Mouse (Mus musculus): ENCODE data around the gene Slc25a44. TPM values are rescaled to one million over a fixed set of nuclear protein-coding genes. Genes with fewer than 3 reads are reported as not detected.
"Not testable (repeated sequence)": the region's sequence is repeated elsewhere in the genome, so short reads cannot be mapped to it uniquely, and the experiment has no call there.

Slc25a44 gene
- polyA plus RNA-seq, 1 experiment from 2014 or later = 38.0 TPM

DNA sequence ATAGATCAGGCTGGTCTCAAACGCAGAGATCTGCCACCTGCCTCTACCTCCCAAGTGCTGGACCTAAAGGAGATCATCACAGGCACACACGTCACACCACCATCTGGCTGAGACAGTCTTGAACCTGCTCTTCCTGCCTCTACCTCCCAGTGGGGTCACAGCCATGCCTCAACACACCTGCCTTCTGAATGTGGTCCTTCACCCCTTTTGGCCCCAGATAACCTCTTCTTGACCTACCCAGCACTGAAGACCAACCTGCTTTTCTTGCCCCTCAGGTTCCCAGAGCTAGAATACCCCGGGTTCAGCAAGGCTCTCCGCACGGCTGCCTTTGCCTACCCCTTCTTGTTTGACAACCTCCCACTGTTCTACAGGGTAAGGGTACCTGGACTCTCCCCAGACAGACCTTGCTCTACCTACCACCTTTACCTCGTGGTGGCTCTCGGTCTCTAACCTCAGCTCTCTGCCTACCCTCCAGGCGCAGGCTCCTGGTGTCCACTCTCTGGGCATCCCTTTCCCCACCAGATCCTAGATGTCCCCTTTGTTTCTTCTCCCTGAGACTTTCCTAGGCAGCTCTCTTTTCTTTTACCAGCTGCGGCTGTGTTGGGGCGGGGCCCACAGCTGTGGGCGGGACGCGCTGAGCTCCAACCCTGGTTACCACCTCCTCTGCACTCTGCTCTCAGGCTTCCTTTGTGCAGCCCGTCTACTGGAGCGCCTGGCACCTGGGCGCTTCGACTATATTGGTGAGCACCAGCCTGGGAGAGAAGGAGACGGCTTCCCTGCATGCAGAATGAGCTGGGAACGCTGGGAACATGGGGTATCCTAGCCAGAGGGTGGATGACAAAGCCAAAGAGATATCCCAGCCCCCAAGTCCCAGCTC, 49.0 kb downstream of the Slc25a44 start:
- not testable (repeated sequence) for H3K27me3 ChIP-seq (ENCODE audit: control insufficient read depth, insufficient read depth, low read length); H3K4me1 ChIP-seq (ENCODE audit: control insufficient read depth, insufficient read depth, low read length); H3K4me3 ChIP-seq (replicated peaks; ENCODE audit: low read depth, low read length); H3K36me3 ChIP-seq (ENCODE audit: control insufficient read depth, insufficient read depth, low read length); H3K9me3 ChIP-seq (ENCODE audit: control insufficient read depth, low read length); H3K9ac ChIP-seq (replicated peaks; ENCODE audit: low read length)
- DNase-seq (peak; percentile 66), ATAC-seq (ENCODE audit: low FRiP score, low TSS enrichment) (peak; percentile 72)
- Histone ChIP-seq H3K4me2 (ENCODE audit: low read length) (peak overlapping the region; percentile 19; the same call in 1 of the 2 replicates), H3K27ac (replicated peaks; ENCODE audit: low read depth, low read length) (0 out of 2 replicates have a peak overlapping the region, but pooled peaks have one; percentile 38)
- WGBS = 10% methylated on average over 19 of the region's 19 CpGs

GRCm38 (mm10) chr3:88372643-88373042, 52.3 kb downstream of the Slc25a44 start, which contains the start of gene Bglap3:
Gene Bglap3, minus strand, starts transcription at chr3:88372743.
- H3K4me3 ChIP-seq (replicated peaks; ENCODE audit: low read depth, low read length); H3K4me1 ChIP-seq (ENCODE audit: control insufficient read depth, insufficient read depth, low read length); H3K4me2 ChIP-seq (ENCODE audit: low read length); DNase-seq; H3K9me3 ChIP-seq (ENCODE audit: control insufficient read depth, low read length); H3K27ac ChIP-seq (replicated peaks; ENCODE audit: low read depth, low read length); H3K9ac ChIP-seq (replicated peaks; ENCODE audit: low read length); H3K36me3 ChIP-seq (ENCODE audit: control insufficient read depth, insufficient read depth, low read length); ATAC-seq (ENCODE audit: low FRiP score, low TSS enrichment); H3K27me3 ChIP-seq (ENCODE audit: control insufficient read depth, insufficient read depth, low read length): not testable (repeated sequence)
- 93% methylated on average over 9 of the region's 9 CpGs for WGBS

DNA sequence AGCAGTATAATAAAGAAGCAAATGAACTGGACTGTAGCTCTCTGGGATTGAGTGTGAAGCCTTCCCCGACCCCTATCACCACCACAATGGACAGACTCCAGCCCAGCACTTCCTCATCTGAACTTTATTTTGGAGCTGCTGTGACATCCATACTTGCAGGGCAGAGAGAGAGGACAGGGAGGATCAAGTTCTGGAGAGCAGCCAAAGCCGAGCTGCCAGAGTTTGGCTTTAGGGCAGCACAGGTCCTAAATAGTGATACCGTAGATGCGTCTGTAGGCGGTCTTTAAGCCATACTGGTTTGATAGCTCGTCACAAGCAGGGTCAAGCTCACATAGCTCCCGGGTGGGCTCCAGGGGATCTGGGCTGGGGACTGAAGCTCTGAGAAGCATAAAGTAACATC, 56.4 kb downstream of the Slc25a44 start:
- not testable (repeated sequence) for H3K4me3 ChIP-seq (replicated peaks; ENCODE audit: low read depth, low read length); H3K36me3 ChIP-seq (ENCODE audit: control insufficient read depth, insufficient read depth, low read length); H3K4me2 ChIP-seq (ENCODE audit: low read length); H3K9me3 ChIP-seq (ENCODE audit: control insufficient read depth, low read length); H3K27me3 ChIP-seq (ENCODE audit: control insufficient read depth, insufficient read depth, low read length); H3K27ac ChIP-seq (replicated peaks; ENCODE audit: low read depth, low read length); ATAC-seq (ENCODE audit: low FRiP score, low TSS enrichment); DNase-seq; H3K9ac ChIP-seq (replicated peaks; ENCODE audit: low read length); H3K4me1 ChIP-seq (ENCODE audit: control insufficient read depth, insufficient read depth, low read length)
- 91% methylated on average over 7 of the region's 7 CpGs for WGBS

DNA sequence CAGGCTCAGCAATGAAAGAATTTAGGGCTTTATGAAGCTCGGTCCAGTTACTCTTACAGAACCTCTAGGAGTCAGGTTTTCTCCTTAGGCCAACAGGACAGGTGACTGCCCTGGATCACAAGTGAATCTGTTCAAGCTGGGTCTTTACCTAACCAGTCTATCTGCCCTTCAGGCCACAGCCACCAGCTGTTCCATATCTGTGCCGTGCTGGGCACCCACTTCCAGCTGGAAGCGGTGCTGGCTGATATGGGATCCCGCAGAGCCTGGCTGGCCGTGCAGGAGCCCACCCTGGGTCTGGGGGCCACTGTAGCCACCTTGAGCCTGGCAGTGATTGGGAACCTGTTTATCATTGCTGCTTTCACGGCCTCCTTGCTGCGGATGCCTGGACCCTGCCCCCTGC, 57.4 kb downstream of the Slc25a44 start:
- not testable (repeated sequence) for H3K27me3 ChIP-seq (ENCODE audit: control insufficient read depth, insufficient read depth, low read length); H3K9ac ChIP-seq (replicated peaks; ENCODE audit: low read length); ATAC-seq (ENCODE audit: low FRiP score, low TSS enrichment); DNase-seq; H3K4me1 ChIP-seq (ENCODE audit: control insufficient read depth, insufficient read depth, low read length); H3K4me2 ChIP-seq (ENCODE audit: low read length); H3K36me3 ChIP-seq (ENCODE audit: control insufficient read depth, insufficient read depth, low read length); H3K4me3 ChIP-seq (replicated peaks; ENCODE audit: low read depth, low read length); H3K27ac ChIP-seq (replicated peaks; ENCODE audit: low read depth, low read length); H3K9me3 ChIP-seq (ENCODE audit: control insufficient read depth, low read length)
- WGBS = 43% methylated on average over 3 of the region's 7 CpGs

GRCm38 (mm10) chr3:88366830-88367428, 58.0 kb downstream of the Slc25a44 start:
- ATAC-seq (ENCODE audit: low FRiP score, low TSS enrichment) = peak; percentile 68
- H3K9me3 ChIP-seq (ENCODE audit: control insufficient read depth, low read length); H3K27me3 ChIP-seq (ENCODE audit: control insufficient read depth, insufficient read depth, low read length); H3K4me1 ChIP-seq (ENCODE audit: control insufficient read depth, insufficient read depth, low read length); H3K9ac ChIP-seq (replicated peaks; ENCODE audit: low read length); H3K27ac ChIP-seq (replicated peaks; ENCODE audit: low read depth, low read length): not testable (repeated sequence)
- Histone ChIP-seq H3K4me2 (ENCODE audit: low read length) (peak overlapping the region; percentile 37), H3K4me3 (replicated peaks; ENCODE audit: low read depth, low read length) (0 out of 2 replicates have a peak overlapping the region, but pooled peaks have one; percentile 10), H3K36me3 (ENCODE audit: control insufficient read depth, insufficient read depth, low read length) (peaks cover 11% of the 10 kb centered on the region)
- WGBS = under 1% methylated on average over 17 of the region's 22 CpGs
- DNase-seq = peak; percentile 44

GRCm38 (mm10) chr3:88365705-88366361, 59.1 kb downstream of the Slc25a44 start:
- H3K27me3 ChIP-seq (ENCODE audit: control insufficient read depth, insufficient read depth, low read length) = peaks cover 7% of the 10 kb centered on the region
- DNase-seq = no peak
- no peak overlapping the region for H3K4me3 ChIP-seq (replicated peaks; ENCODE audit: low read depth, low read length)
- no peak overlapping the region for H3K27ac ChIP-seq (replicated peaks; ENCODE audit: low read depth, low read length)
- no peak overlapping the region for H3K9ac ChIP-seq (replicated peaks; ENCODE audit: low read length)
- peaks cover 22% of the 10 kb centered on the region for H3K36me3 ChIP-seq (ENCODE audit: control insufficient read depth, insufficient read depth, low read length)
- H3K4me1 ChIP-seq (ENCODE audit: control insufficient read depth, insufficient read depth, low read length) = no peaks in the 10 kb centered on the region
- no peak overlapping the region for H3K4me2 ChIP-seq (ENCODE audit: low read length)
- ATAC-seq (ENCODE audit: low FRiP score, low TSS enrichment) = no peak
- 0 out of 2 replicates have a peak, but pooled peaks cover 4% of the 10 kb centered on the region for H3K9me3 ChIP-seq (ENCODE audit: control insufficient read depth, low read length)
- WGBS = 41% methylated on average over 34 of the region's 34 CpGs

DNA sequence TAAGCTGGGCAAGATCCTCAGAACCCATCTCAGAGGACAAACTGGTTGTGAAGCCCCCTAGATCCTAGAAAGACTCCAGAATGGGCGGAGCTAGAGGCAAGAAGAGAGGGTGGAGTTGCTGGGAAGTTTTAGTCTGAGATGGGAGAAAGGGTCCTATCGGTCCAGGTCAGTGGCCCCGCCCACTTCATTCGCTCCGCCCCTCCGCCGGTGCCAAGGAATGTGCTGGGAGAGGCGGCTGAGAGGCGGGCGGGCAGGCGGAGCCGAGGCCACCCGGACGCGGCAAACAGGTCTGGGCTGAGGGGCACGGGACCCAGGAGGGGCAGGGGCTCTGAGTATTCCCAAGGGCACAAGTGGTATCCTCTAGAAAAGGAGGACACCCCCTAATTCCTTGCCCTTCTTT, 60.6 kb downstream of the Slc25a44 start, which contains the start of gene Paqr6:
TSS of gene Paqr6 (plus strand) at position 248 of the 400 bp plus-strand sequence.
- H3K4me3 ChIP-seq (replicated peaks; ENCODE audit: low read depth, low read length) = no peak within 1 kb of the TSS
- H3K4me2 ChIP-seq (ENCODE audit: low read length) = no peak within 1 kb of the TSS
- peaks cover 37% of the 10 kb centered on the region for H3K36me3 ChIP-seq (ENCODE audit: control insufficient read depth, insufficient read depth, low read length)
- no peak within 1 kb of the TSS for H3K9ac ChIP-seq (replicated peaks; ENCODE audit: low read length)
- no peak within 1 kb of the TSS for H3K27ac ChIP-seq (replicated peaks; ENCODE audit: low read depth, low read length)
- no peaks in the 10 kb centered on the region for H3K9me3 ChIP-seq (ENCODE audit: control insufficient read depth, low read length)
- ATAC-seq (ENCODE audit: low FRiP score, low TSS enrichment) (no peak), DNase-seq (peak; percentile 24)
- WGBS = 2% methylated on average over 16 of the region's 16 CpGs
- H3K27me3 ChIP-seq (ENCODE audit: control insufficient read depth, insufficient read depth, low read length) = peaks cover 7% of the 10 kb centered on the region
- no peaks in the 10 kb centered on the region for H3K4me1 ChIP-seq (ENCODE audit: control insufficient read depth, insufficient read depth, low read length)

- peaks cover 7% of the 10 kb centered on the region for H3K27me3 ChIP-seq (ENCODE audit: control insufficient read depth, insufficient read depth, low read length)
- no peak overlapping the region for H3K4me3 ChIP-seq (replicated peaks; ENCODE audit: low read depth, low read length)
- ATAC-seq (ENCODE audit: low FRiP score, low TSS enrichment) (no peak), DNase-seq (peak; percentile 5)
- WGBS = 61% methylated on average over 4 of the region's 4 CpGs
- H3K4me2 ChIP-seq (ENCODE audit: low read length) = no peak overlapping the region
- no peaks in the 10 kb centered on the region for H3K4me1 ChIP-seq (ENCODE audit: control insufficient read depth, insufficient read depth, low read length)
- no peak overlapping the region for H3K9ac ChIP-seq (replicated peaks; ENCODE audit: low read length)
- H3K27ac ChIP-seq (replicated peaks; ENCODE audit: low read depth, low read length) = no peak overlapping the region
- peaks cover 44% of the 10 kb centered on the region for H3K36me3 ChIP-seq (ENCODE audit: control insufficient read depth, insufficient read depth, low read length)
- H3K9me3 ChIP-seq (ENCODE audit: control insufficient read depth, low read length) = no peaks in the 10 kb centered on the region
These were observed 61.2 kb downstream of the Slc25a44 start for GRCm38 (mm10) chr3:88363700-88364099.

Data from midbrain, embryonic 14.5 days (tissue).